Mouse (Mus musculus): Measurements from ENCODE around the gene Olfr648.

Gene Olfr648

DNA sequence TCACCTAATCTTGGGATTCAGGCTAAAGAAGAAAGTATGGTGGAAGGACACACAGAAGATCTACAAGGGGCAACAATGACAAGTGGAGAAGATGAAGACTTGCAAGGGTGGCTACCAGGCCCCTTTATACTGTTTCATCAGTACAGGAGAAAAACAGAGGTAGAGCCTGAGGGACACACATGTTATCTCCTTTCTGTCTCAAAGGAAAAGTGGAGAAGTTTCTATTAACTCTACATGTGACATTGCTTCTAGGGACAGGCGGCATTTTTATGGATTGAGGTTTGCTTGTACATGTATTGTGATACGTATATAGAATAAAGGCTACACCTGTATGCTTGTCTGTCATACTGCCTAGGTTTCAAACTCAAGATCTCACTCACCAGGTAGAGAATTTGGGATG lies at the start of gene Olfr648:
Gene Olfr648, minus strand, starts transcription at position 101 of the 400 bp plus-strand sequence.
- no peak for DNase-seq

DNA sequence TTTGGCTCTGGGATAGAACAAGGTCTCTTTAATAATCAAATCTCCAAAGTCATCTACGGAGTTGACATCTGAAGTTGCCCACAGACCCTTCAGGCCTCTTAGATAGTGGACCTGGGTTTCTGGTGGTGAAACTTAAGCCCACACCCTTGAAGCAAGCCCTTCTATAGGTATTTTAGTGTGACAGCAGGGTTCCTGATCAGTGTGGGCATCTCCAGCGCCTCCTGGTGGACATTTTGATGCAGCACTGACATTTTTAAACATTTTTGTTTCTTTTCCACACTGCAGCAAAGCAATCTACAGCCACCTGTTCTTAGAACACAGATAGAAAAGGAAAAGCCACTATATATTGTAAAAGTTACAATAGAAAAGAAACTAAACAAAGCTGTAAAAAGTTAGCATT lies 48.0 kb upstream of the Olfr648 start:
- DNase-seq: no peak

DNA sequence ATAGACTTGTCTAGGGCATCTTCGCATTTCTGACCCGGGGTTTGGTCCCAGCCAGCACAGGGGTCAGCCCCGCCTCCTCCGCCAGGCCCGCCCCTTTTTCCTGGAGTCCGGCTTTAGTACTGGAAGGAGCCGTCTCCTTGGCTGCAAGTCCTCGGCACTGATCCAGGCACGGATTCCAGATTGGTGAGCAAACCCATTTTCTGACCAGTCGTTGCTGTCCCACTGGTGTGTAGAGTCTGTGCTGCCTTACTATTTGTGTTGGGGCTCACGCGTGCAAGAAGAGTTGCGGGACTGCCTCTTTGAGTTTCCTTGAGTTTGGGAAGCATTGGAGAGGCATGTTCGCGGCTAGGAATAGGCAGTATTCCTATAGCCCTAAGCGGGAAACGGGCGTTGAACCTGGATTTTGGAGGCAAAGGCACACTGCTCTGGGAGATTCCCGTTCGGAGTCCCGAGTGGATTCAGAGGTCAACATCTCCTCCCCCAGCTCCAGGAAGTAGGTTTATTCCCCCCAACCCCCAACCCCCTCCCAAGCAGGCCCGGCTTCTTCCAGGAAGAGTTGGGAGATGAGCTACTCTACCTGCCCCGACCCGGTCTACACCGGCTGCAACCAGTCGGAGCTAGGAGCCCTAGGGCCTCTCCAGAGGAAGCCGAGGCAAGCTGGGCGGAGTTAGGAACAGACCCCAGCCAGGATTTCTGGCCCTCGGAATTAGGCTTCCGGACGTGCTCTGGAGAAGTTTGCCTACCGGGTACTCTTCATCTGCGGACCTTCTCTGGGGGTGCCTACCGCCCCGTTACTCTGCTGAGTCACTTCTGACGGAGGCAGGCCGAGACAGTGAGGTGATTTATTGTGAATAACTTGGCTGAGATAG lies 35.7 kb upstream of the Olfr648 start, which contains the start of gene Trim6:
Gene Trim6, plus strand, starts transcription at position 93 of the 869 bp plus-strand sequence.
- DNase-seq: no peak

DNA sequence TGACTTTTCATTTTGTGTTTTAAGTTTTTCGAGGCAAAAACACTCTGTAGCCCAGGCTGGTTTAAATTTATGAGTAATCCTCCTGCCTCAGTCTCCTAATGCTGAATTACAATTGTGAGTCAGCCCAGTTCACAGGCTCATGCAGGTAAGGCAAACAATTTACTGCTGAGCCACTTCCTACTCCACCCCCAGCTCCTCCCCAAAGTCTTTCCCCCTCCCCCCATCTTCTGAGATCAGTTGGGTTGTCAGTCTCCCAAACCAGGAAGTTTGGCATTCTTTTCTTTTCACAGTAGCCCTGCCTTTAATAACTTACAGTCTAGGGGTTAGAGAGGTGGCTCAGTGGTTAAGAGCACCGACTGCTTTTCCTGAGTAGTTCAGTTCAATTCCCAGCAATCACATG lies 34.7 kb upstream of the Olfr648 start:
- no peak for DNase-seq

DNA sequence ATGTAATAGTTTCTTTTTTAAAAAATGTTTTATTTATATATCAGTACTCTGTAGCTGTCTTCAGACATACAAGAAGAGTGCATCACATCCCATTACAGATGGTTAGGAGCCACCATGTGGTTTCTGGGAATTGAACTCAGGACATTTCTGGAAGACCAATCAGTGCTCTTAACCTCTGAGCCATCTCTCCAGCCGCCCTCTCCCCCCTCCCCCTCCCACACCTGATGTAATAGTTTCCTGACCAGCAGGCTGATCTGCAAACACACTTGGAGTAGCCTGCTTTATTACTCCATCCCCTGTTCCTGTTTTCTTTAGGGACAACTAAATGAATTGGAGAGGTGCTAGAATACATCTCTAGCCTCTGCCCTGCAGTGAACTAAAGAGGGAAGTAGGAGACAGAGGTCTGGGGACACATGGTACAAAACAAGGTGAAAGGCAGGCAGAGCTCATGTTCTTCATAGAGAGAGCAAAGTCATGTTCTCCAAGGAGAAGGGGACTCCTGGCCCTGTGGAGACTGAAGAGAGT lies 32.9 kb upstream of the Olfr648 start:
- DNase-seq: no peak

DNA sequence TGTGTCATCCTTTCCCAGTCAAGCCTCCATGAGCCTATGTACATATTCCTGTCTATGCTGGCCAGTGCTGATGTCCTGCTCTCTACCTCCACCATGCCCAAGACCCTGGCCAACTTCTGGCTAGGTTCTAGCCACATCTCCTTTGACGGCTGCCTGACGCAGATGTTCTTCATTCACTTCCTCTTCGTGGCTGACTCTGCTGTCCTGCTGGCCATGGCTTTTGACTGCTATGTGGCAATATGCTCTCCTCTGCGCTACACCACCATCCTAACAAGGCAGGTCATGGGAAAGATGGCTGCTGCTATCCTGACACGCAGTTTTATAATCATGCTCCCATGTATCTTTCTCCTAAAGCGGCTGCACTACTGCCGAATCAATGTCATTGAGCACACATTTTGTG lies 23.0 kb upstream of the Olfr648 start:
- no peak for DNase-seq

DNA sequence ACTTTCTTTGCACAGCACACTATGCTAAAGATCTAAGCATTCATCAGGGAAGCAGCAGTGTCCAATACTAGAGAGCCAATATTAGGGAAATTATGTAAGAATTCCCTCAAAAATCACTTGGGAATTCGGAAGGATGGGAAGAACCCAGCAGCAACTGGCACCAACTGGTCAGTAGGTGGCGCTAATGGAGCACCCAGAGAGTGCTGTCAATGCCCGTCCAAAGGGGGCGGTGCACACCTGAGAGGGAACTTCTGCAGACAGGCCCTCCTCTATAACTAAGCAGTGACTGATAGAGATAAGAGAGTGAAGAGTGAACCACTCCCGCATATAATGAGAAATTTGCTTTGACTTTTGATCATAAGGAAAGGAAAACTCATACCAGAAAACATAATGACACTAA lies 16.6 kb upstream of the Olfr648 start:
- peak; percentile 22 for DNase-seq

DNA sequence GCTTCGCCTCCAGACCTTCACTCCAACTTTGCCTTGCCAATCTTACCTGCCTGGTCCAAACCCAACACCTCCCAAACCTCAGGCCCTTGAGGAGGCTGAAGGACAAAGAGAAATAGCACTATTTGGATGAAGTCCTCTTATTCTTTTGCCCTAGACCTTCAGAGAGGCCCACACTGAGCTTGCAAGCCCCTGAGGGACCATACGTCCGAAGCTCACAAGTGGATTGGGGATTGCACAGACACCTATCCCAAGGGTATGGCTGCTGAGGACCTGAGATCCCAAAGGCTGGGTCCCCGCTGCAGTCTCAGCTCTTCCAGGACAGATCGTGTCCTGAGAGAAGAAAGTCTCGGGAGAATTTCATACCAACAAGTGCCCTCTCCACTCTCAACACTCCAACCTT lies 12.7 kb upstream of the Olfr648 start, which contains the start of gene Olfr649:
Gene Olfr649, minus strand, starts transcription at position 101 of the 400 bp plus-strand sequence.
- no peak for DNase-seq

DNA sequence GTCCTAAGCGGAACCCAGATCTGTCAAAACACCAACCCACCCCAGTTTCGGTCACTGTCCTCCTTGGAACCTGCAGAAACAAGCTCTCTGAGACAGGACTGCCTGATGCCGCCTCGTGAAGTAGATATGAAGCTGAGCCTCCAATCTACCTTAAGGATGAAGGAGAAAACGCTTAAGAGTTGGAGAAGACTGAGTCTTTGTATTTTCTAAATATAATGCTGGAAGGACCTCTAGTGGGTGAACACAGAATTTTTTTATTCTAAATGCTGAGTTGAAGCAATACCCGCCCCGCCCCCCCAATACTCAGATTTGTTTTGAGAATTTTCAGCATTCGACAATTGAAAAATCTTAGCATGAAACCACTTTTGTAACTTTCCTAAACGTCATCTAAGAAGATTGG lies 8.1 kb upstream of the Olfr648 start:
- DNase-seq: no peak

DNA sequence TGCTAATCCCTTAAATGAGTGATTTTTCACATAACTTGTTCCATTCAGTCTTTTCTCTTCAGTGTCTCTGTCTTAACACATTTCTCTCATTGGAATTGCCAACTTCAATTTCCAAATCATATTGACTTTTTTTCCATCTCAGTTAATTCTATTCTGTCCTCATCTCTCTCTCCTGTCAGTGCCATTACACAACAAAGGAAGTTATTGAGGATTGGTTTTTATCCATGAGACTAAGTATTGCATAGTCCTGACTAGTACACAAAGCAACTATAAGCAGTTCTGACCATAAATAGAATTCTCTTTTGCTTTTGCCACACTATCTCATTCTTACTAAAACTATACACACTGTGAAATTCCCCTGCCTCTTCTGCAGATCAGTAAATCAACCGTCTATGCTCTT lies 4.1 kb downstream of the Olfr648 start:
- DNase-seq: no peak

DNA sequence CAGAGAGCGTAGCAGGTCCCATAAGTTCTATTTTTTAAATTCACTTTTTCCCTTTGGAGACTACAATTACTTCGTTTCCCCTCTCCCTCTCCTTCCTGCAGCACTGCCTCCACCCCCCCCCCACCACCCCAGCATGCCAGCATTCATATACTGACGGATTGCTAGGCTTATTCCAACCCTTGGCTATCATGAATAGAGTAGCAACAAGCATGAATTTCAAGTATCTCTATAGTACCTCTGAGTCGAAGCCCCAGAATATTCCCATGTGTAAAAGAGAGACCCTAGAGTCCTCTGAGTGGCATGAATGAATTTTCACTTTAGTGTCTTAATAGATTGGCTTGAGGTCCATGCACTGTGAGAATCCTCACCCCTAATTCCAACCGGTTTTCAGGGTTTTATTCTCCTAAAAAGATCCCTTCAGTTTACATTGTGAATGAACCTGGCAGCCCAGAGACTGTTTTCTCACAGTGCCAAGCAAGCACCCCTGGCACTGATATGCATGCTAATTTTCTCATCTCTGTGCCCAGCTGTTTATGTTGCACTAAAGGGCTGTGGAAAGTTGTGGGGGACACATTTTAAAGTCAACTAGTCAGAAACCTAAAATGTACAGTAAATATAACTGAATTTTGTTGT lies 4.7 kb downstream of the Olfr648 start:
- DNase-seq: no peak

DNA sequence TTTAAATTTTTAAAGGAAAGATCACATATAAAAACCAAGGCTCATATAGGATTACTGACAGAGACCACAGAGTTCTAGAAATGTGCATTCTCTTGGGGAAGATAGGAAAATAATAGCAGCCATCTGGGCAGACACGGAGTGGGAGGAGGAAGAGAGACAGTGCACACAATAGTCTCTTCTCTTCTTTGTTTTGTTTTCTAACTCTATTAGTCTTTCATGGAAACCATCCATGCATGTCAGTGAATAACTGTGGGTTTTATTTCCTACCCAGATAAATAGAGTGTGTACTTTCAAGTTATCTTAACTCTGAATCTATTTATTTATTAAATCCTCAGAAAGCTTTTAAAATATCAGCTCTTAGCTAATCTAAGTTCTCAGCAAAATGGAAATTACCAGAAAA lies 8.1 kb downstream of the Olfr648 start:
- no peak for DNase-seq

DNA sequence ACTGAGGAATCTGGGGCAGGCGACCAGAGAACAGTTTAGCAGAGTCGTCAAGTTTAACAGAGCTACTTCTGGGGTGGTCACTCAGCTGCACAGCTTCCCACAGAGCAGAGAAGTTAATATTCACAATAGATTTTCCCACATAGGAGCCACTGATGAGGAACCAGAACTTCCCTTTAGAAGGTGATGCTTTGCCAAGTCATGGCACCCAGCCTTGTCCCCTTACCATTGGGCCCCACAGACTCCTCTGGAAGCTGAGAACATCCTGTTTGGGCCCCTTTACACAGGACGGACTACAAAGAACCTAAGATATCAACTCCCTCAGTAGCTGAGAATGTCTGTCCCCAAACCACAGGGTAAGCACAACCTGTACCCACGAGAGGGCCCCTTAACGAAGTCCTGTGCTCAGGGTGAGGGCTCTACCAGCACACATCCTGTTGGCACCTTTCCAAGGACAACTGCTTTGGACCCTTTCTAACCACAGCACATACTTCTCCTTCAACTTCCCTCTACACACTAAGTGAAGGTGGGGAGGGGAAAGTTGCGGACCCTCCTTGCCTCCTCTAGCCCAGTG lies 13.5 kb downstream of the Olfr648 start:
- no peak for DNase-seq

DNA sequence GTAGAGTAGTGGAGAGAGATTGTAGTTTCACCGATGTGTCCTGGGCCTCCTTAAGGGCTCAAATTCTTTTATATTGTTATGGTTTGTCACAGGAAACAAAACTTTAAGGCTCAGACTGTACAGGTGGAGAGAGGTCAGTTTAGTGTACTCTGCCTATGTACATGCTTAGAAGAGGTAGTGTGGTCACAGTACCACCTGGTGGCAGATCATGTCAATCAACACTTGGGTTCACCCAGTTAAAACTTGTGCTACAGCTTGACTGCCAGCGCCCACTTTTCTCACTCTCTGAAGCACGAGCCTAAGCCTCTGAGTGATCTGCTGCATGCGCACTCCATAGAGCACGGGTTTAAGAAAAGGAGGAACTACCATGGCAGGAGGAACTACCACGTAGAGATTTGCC lies 16.1 kb downstream of the Olfr648 start:
- DNase-seq: no peak

DNA sequence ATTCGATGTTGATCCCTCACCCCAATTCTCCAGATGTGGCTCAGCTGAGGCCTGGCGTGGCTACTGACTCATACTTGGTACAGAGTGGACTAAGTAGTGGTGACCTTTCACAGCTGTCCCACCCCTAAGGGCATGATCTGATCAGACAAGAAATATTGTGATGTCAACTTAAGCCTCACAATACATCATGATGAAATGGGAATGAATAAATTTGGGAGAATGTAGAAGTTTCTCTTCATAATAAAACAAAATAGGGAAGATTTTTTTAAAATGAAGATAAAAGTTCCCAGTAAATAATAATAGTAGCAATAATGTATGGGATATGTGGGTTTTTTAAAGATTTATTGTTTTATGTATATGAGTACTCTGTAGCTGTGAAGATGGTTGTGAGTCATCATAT lies 32.7 kb downstream of the Olfr648 start, which contains the start of gene Ubqlnl:
Gene Ubqlnl, minus strand, starts transcription at position 101 of the 400 bp plus-strand sequence.
- DNase-seq: no peak

DNA sequence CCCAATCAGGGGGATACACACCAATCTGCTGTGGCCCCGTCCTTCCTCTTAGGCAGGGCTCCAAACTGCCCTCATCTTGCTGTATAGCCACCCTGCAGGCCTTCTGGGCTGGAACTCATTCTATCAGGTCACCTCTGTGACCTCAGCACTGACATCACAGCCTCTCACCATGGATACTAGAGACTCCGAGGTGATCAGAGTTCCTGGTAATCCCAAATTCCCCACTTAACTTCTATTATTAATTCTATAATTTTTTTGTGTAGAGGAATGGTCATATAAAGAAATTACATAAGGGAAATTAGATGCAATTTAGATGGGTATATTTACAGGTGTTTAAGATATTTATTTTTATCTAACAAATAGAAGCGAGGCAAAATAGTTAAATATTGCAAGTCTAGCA lies 40.0 kb downstream of the Olfr648 start, which contains the start of gene Ubqln3:
Gene Ubqln3, minus strand, starts transcription at position 101 of the 400 bp plus-strand sequence.
- no peak for DNase-seq

DNA sequence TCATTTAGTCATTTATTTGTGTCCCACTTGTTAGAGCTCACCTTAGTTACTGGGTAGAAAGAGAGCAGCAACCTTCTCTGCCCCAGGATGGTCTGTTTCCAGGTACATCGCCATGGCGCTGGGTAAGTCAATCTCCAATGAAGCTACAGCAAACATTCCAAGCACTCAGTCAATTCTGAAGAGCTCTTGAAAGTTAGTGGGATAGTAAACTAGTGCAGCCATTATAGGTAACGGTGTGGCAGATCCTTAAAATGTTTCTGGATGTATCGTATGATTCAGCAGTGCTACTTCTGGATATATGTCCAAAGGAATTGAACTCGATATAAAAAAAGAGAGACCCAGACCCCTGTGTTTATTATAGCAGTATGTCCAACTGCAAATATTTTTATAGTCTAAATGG lies 45.9 kb downstream of the Olfr648 start, which contains the start of gene Olfr643:
Gene Olfr643, minus strand, starts transcription at position 101 of the 400 bp plus-strand sequence.
- no peak for DNase-seq

DNA sequence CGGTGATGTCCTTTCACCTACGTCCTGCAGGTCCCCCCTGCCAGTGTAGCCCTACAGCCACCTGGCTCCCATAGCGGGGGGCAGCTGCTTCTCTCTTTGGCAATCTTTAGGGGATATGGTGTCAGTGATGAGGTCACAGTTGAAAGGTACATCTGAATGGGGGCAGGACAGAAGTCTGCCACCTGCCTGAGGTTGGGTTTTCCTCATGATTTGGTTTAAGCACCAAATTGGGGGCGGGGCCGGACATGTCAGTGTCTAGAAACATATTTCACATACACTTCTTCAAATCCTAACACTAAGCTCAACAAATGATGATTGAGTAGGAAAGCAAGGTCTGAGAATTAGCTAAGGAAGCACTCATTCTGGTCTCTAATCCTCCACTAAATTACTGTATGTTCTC lies 53.5 kb downstream of the Olfr648 start, which contains the start of gene Ubqln5:
Gene Ubqln5, minus strand, starts transcription at position 101 of the 400 bp plus-strand sequence.
- no peak for DNase-seq
